Mouse (Mus musculus): Measurements from ENCODE around the gene Mxra7.

Mxra7 gene

GRCm38 (mm10) chr11:116816769-116817168, 11.1 kb downstream of the Mxra7 start:
- no peak for DNase-seq

GRCm38 (mm10) chr11:116814884-116815415, 12.9 kb downstream of the Mxra7 start:
- no peak for DNase-seq

- no peak for DNase-seq
These were observed 13.6 kb downstream of the Mxra7 start for GRCm38 (mm10) chr11:116814076-116814883.

GRCm38 (mm10) chr11:116813610-116814009, 14.2 kb downstream of the Mxra7 start:
- DNase-seq, result no peak

GRCm38 (mm10) chr11:116812793-116813529, 14.9 kb downstream of the Mxra7 start:
- DNase-seq, result no peak

- peak; percentile 83 for DNase-seq
These were observed 16.6 kb downstream of the Mxra7 start for GRCm38 (mm10) chr11:116810983-116811901.

- no peak for DNase-seq
These were observed 17.3 kb downstream of the Mxra7 start for GRCm38 (mm10) chr11:116810528-116810927.

GRCm38 (mm10) chr11:116809520-116809919, 18.3 kb downstream of the Mxra7 start:
- DNase-seq, result no peak

- no peak for DNase-seq
These were observed 18.9 kb downstream of the Mxra7 start for GRCm38 (mm10) chr11:116808811-116809395.

GRCm38 (mm10) chr11:116807938-116808606, 19.8 kb downstream of the Mxra7 start:
- peak; percentile 71 for DNase-seq

- no peak for DNase-seq
These were observed 20.3 kb downstream of the Mxra7 start for GRCm38 (mm10) chr11:116807526-116807925.

GRCm38 (mm10) chr11:116807116-116807515, 20.7 kb downstream of the Mxra7 start:
- DNase-seq, result no peak

- no peak for DNase-seq
These were observed 21.4 kb downstream of the Mxra7 start for GRCm38 (mm10) chr11:116806136-116807071.

GRCm38 (mm10) chr11:116802709-116803108, 25.1 kb downstream of the Mxra7 start:
- no peak for DNase-seq

GRCm38 (mm10) chr11:116801106-116801505, 26.7 kb downstream of the Mxra7 start:
- DNase-seq, result no peak

GRCm38 (mm10) chr11:116799364-116799763, 28.5 kb downstream of the Mxra7 start:
- DNase-seq, result no peak

GRCm38 (mm10) chr11:116784221-116784620, 43.6 kb downstream of the Mxra7 start:
- no peak for DNase-seq

- DNase-seq, result no peak
These were observed 45.1 kb downstream of the Mxra7 start for GRCm38 (mm10) chr11:116782737-116783145.

- no peak for DNase-seq
These were observed 52.4 kb downstream of the Mxra7 start, which contains the start of gene St6galnac1 for GRCm38 (mm10) chr11:116775407-116775806. TSS of gene St6galnac1 (minus strand) at chr11:116775507.

GRCm38 (mm10) chr11:116773205-116773604, 54.6 kb downstream of the Mxra7 start:
- no peak for DNase-seq
